Mouse (Mus musculus) embryonic stem cell, embryonic (primary cell): ENCODE data around the gene Dok1.

Source experiments
- CTCF ChIA-PET, 4 experiments: fragments of 300-600 bp in 2 of 4; fragments of 350-600 bp in 2 of 4; sonication (Branson Sonifier 250); formaldehyde crosslinking; loops; one replicate each; lab custom pipeline; 2022; ENCODE audit warnings: inconsistent platforms in 2 of 4; lab: Charles Lee
- POLR2A ChIA-PET, 4 experiments: fragments of 300-600 bp in 2 of 4; fragments of 350-600 bp in 2 of 4; sonication (Branson Sonifier 250); formaldehyde crosslinking; loops; one replicate each; lab custom pipeline; 2022; ENCODE audit warnings: antibody characterized with exemption in 4 of 4, inconsistent platforms in 1 of 4; lab: Charles Lee

The Dok1 gene

GRCm38 (mm10) chr6:83058725-83059124 lies 25.5 kb upstream of the Dok1 start:
- CTCF ChIA-PET: interaction anchor here in 1 of 4 experiments (1.3 kb wide), 1 partner anchor 43 kb away, joined by 10 read pairs; the partner anchor contains the start of genes Ccdc142 and Gm42688
- POLR2A ChIA-PET: interaction anchor here in 3 of 4 experiments (1.0 to 2.8 kb wide), 25 partner anchors 8 to 284 kb away, joined by 3 to 16 read pairs (median 4); partner anchors contain the start of genes Pcgf1 (in 3 of the 3), Loxl3 (in 2 of the 3), Wbp1 (in 2 of the 3) and 1700003E16Rik (in 1 of the 3)

DNA sequence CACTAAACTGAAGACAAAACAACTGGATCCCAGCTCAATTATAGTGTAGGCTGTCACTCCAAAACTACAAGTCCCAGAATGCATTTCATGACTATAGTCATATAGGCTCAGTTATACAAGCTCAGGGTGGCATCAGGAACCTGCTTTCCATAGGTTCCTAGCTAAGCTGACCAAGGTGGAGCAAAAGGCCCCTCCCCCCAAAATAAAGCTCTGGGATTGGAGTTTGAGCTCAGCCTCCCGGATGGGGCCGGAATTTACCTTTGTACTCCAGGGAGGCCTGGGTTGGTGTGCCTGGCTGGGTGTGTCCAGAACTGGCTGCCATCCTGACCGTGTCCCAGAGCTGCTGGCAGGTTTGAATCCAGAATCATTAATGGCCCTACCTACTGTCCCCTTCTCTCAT lies 24.5 kb upstream of the Dok1 start, which contains the start of gene Dqx1:
Gene Dqx1 (plus strand): TSS at position 55 of the 400 bp plus-strand sequence.
- ChIA-PET CTCF (interaction anchor here in 2 of 4 experiments (0.9 to 1.3 kb wide), 4 partner anchors 17 to 44 kb away, joined by 3 to 10 read pairs (median 6); partner anchors contain the start of genes Ccdc142 (in 1 of the 2), Gm42688 (in 1 of the 2) and Pcgf1 (in 1 of the 2)), POLR2A (interaction anchor here (0.6 to 2.8 kb wide), 40 partner anchors 8 to 737 kb away, joined by 3 to 16 read pairs (median 4); partner anchors contain the start of genes Pcgf1 (in 3 of the 4), Ccdc142 (in 2 of the 4), Gm42688 (in 2 of the 4) and Loxl3 (in 2 of the 4))

GRCm38 (mm10) chr6:83054871-83055431 lies 21.7 kb upstream of the Dok1 start, which contains the start of gene Htra2:
Htra2 (minus strand) TSS chr6:83055273.
- ChIA-PET CTCF (interaction anchor here in 3 of 4 experiments (0.5 to 2.4 kb wide), 15 partner anchors 10 to 572 kb away, joined by 3 to 11 read pairs (median 4); partner anchors contain the start of genes Ccdc142 (in 1 of the 3), Dctn1 (in 1 of the 3), Gm42688 (in 1 of the 3) and Pcgf1 (in 1 of the 3)), POLR2A (interaction anchor here (0.6 to 3.0 kb wide), 44 partner anchors 9 to 452 kb away, joined by 3 to 16 read pairs (median 4); partner anchors contain the start of genes Ccdc142 (in 3 of the 4), Gm42688 (in 3 of the 4), Mob1a (in 2 of the 4) and Mthfd2 (in 2 of the 4))

- ChIA-PET POLR2A (interaction anchor here (0.6 to 3.0 kb wide), 53 partner anchors 10 to 546 kb away, joined by 3 to 16 read pairs (median 4); partner anchors contain the start of genes Ccdc142 (in 3 of the 4), Gm42688 (in 3 of the 4), Dok1 (in 2 of the 4) and Loxl3 (in 2 of the 4)), CTCF (interaction anchor here in 3 of 4 experiments (0.5 to 2.4 kb wide), 17 partner anchors 11 to 948 kb away, joined by 3 to 11 read pairs (median 4); partner anchors contain the start of genes Ccdc142 (in 1 of the 3), Dctn1 (in 1 of the 3), Gm42688 (in 1 of the 3) and Pcgf1 (in 1 of the 3))
Measured at GRCm38 (mm10) chr6:83054074-83054851, 21.0 kb upstream of the Dok1 start, which contains the start of gene Aup1. Aup1 (plus strand) TSS chr6:83054521.

- CTCF ChIA-PET: interaction anchor here in 3 of 4 experiments (0.5 to 2.4 kb wide), 10 partner anchors 12 to 949 kb away, joined by 3 to 11 read pairs (median 8); partner anchors contain the start of genes Ccdc142 (in 1 of the 3), Dctn1 (in 1 of the 3) and Gm42688 (in 1 of the 3)
- POLR2A ChIA-PET: interaction anchor here (0.7 to 3.0 kb wide), 29 partner anchors 10 to 350 kb away, joined by 3 to 16 read pairs (median 4); partner anchors contain the start of genes Dok1 (in 2 of the 4), Loxl3 (in 2 of the 4), Pcgf1 (in 2 of the 4) and 1700003E16Rik (in 1 of the 4)
Measured at GRCm38 (mm10) chr6:83053136-83053960, 20.1 kb upstream of the Dok1 start.

DNA sequence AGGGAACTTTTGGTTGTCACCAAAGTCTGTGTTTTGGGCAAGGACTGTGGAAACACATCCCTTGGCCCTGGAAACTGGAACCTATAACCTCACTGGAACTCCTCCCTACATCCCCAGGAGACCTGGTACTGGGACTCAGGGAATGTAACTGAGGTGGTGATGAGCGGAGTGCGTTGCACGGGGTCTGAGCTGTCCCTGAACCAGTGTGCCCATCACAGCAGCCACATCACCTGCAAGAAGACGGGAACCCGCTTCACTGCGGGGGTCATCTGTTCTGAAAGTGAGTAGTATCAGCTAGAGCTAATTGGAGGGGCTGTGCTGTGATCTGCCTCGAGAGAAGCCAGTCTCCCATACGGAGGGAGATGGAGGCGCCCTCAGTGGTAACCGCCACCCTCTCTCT lies 16.1 kb upstream of the Dok1 start:
- CTCF ChIA-PET: no interaction called here
- POLR2A ChIA-PET: interaction anchor here in 2 of 4 experiments (1.1 to 2.4 kb wide), 5 partner anchors 9 to 52 kb away, joined by 3 to 13 read pairs (median 4); partner anchors contain the start of genes Ccdc142 (in 1 of the 2), Dok1 (in 1 of the 2), Dqx1 (in 1 of the 2) and Gm42688 (in 1 of the 2)

DNA sequence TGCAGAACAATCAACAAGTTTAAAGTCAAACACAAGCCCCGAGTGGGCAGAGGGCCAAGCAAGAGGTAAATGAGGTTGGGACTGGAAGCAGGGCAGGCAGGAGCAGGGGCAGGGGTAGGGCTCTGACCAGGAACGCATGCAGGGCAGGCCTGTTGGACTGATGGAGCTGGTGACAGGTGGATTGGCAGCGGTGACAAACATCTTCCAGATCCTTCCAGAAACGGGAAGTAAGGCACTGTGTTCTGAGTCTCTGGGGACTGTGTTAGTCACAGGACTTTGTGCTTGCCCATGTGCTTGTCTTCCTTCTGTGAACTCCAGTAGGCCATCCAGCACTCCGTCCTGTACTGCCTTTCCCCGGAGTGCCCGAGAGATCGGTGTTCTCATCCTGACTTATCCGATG lies 11.5 kb upstream of the Dok1 start:
- ChIA-PET POLR2A (interaction anchor here in 1 of 4 experiments (1.0 to 1.1 kb wide), 2 partner anchors 8 to 76 kb away, joined by 3 read pairs; partner anchors contain the start of gene Wbp1), CTCF (interaction anchor here in 1 of 4 experiments (0.6 to 1.6 kb wide), 2 partner anchors 20 to 48 kb away, joined by 3 to 5 read pairs; no protein-coding TSS in a partner anchor)

DNA sequence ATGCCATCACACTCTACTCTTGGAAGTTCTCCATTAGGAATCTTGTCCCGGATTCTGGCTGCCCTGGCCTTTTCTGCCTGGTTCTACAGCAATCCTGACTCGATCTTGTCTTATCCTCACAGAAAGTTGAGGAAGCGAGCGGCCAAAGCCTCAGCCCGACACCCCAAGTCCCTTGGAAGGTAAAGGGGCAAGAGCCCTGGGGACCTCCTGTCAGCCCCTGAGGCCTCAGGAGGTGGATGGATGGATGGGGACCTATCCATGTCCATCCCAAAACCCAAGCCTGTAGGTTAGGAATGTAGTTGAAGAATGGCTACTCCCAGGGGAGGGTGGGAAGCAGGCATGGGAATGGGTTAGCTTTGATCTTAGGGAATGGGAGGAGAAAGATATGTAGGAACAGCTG lies 10.7 kb upstream of the Dok1 start:
- POLR2A ChIA-PET: interaction anchor here in 1 of 4 experiments (1.1 to 1.4 kb wide), 2 partner anchors 8 to 9 kb away, joined by 3 read pairs; no protein-coding TSS in a partner anchor
- CTCF ChIA-PET: interaction anchor here in 2 of 4 experiments (0.6 to 1.6 kb wide), 2 partner anchors 47 to 428 kb away, joined by 3 to 5 read pairs; no protein-coding TSS in a partner anchor

DNA sequence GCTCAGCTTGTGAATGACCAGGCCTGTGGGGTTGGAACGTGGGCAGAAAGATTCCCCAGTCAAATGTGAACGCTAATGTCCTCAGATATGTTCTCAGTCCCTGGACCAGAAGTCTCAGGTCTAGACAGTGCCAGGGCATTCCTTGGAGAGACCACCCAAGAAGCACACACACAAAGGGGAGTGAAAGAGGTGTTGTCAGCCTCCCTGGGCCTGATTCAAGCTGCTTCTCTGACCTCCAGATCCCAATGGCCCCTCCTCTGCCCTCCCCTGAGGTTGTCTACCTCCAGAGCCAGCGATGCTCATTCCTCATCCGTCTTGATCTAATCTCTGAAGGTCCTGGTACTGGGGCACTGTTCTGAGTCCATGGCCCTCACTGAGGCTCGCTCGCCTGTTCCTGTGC lies 10.3 kb upstream of the Dok1 start:
- POLR2A ChIA-PET: interaction anchor here in 2 of 4 experiments (0.6 to 1.4 kb wide), 2 partner anchors 10 to 52 kb away, joined by 3 read pairs; no protein-coding TSS in a partner anchor
- CTCF ChIA-PET: interaction anchor here in 2 of 4 experiments (0.6 to 1.6 kb wide), 2 partner anchors 47 to 428 kb away, joined by 3 to 5 read pairs; no protein-coding TSS in a partner anchor

GRCm38 (mm10) chr6:83040601-83041000 lies 7.3 kb upstream of the Dok1 start:
- POLR2A ChIA-PET: interaction anchor here in 2 of 4 experiments (0.8 to 2.7 kb wide), 6 partner anchors 9 to 55 kb away, joined by 3 to 16 read pairs (median 4); partner anchors contain the start of genes Aup1 (in 2 of the 2) and Htra2 (in 2 of the 2)
- CTCF ChIA-PET: no interaction called here

- POLR2A ChIA-PET: interaction anchor here in 2 of 4 experiments (0.7 to 2.0 kb wide), 6 partner anchors 16 to 312 kb away, joined by 3 to 5 read pairs (median 4); partner anchors contain the start of genes Aup1 (in 1 of the 2), Dqx1 (in 1 of the 2), Htra2 (in 1 of the 2) and Pcgf1 (in 1 of the 2)
- CTCF ChIA-PET: interaction anchor here in 1 of 4 experiments (1.0 kb wide), 1 partner anchor 42 kb away, joined by 3 read pairs; no protein-coding TSS in a partner anchor
Measured at GRCm38 (mm10) chr6:83038496-83039012, 5.3 kb upstream of the Dok1 start.

GRCm38 (mm10) chr6:83037188-83037587 lies 3.9 kb upstream of the Dok1 start:
- CTCF ChIA-PET: interaction anchor here in 1 of 4 experiments (0.6 kb wide), 1 partner anchor 31 kb away, joined by 10 read pairs; no protein-coding TSS in a partner anchor

GRCm38 (mm10) chr6:83034463-83035055 lies 1.3 kb upstream of the Dok1 start:
- CTCF ChIA-PET: interaction anchor here in 3 of 4 experiments (0.5 to 1.4 kb wide), 7 partner anchors 40 to 360 kb away, joined by 3 to 7 read pairs (median 3); partner anchors contain the start of genes Ccdc142 (in 1 of the 3) and Gm42688 (in 1 of the 3)
- POLR2A ChIA-PET: interaction anchor here (0.6 to 3.3 kb wide), 10 partner anchors 15 to 67 kb away, joined by 3 to 13 read pairs (median 6); partner anchors contain the start of genes Aup1 (in 2 of the 4), Dqx1 (in 2 of the 4) and Htra2 (in 1 of the 4)

More at GRCm38 (mm10) chr6:83037188-83037587, 3.9 kb upstream of the Dok1 start:
- POLR2A ChIA-PET: interaction anchor here in 3 of 4 experiments (0.6 to 2.0 kb wide), 5 partner anchors 17 to 368 kb away, joined by 3 to 5 read pairs (median 3); partner anchors contain the start of genes Aup1 (in 1 of the 3) and Htra2 (in 1 of the 3)

- ChIA-PET CTCF (interaction anchor here in 2 of 4 experiments (0.6 to 1.4 kb wide), 8 partner anchors 18 to 330 kb away, joined by 3 to 5 read pairs (median 3); partner anchors contain the start of genes Ccdc142 (in 1 of the 2), Gm42688 (in 1 of the 2) and Htra2 (in 1 of the 2)), POLR2A (interaction anchor here (0.6 to 3.3 kb wide), 25 partner anchors 13 to 293 kb away, joined by 3 to 13 read pairs (median 4); partner anchors contain the start of genes Dqx1 (in 2 of the 4), Aup1 (in 1 of the 4), Htra2 (in 1 of the 4) and Mob1a (in 1 of the 4))
Measured at GRCm38 (mm10) chr6:83032769-83033191, 491 bp downstream of the Dok1 start.
